In the genomic region with DNA sequence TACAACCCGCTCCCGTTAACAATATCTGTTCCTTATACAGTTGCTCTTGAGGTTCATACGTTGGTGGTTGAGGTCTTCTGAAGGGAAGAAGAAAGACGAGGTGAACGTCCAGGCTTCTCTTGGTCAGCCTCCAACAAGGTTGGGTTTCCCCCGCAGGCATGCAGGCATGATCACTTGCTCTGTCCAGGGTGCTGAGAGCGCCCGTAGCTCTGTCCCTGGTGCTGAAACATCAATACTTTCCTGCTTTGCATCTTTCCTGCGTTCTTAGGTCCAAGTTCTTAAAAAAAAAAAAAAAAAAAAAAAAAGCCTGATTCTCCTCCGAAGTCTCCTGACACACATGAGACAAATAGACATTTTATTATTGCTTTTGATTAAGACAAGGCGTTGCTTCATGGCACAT, we compare ENCODE assay signal across 9 mouse cellular contexts. TPM values are rescaled to one million over a fixed set of nuclear protein-coding genes. Genes with fewer than 3 reads are reported as not detected.
DNase-seq lines count a peak whose midpoint lies in the region; ATAC-seq and TF ChIP-seq lines count a peak whose summit lies in the region.
"Had no signal": no experiment of that assay in that cellular context is flagged by ENCODE, and none has a peak within 500 bp of the region (broad histone marks: within the 10 kb centered on the region; RNA-seq: fewer than 3 reads in every experiment).

No protein-coding gene starts in this region.

- no peaks in the 10 kb centered on the region; the same call in none of the 2 replicates for H3K4me1 ChIP-seq in spleen, adult 2 months (ENCODE audit: control insufficient read depth, insufficient read depth, insufficient read length)
- peaks cover 26% of the 10 kb centered on the region for H3K4me1 ChIP-seq in midbrain, embryonic 16.5 days (ENCODE audit: control insufficient read depth, insufficient read depth, low read length)

- no peak overlapping the region for H3K27ac ChIP-seq in spleen, adult 2 months (ENCODE audit: insufficient read depth, low read length)
- no peak overlapping the region for H3K27ac ChIP-seq in midbrain, embryonic 16.5 days (ENCODE audit: low read length)
- H3K27ac ChIP-seq: lung, embryonic 15.5 days had no signal

- peaks cover 19% of the 10 kb centered on the region for H3K27me3 ChIP-seq in spleen, adult 2 months (ENCODE audit: control insufficient read depth, insufficient read depth, low read length)
- H3K27me3 ChIP-seq in midbrain, embryonic 16.5 days (ENCODE audit: control insufficient read depth, insufficient read depth, low read depth, low read length) = peaks cover 17% of the 10 kb centered on the region

- H3K9ac ChIP-seq in midbrain, embryonic 16.5 days (ENCODE audit: low read depth, low read length) = no peak overlapping the region
- H3K9ac ChIP-seq: lung, embryonic 15.5 days had no signal

- no peaks in the 10 kb centered on the region for H3K9me3 ChIP-seq in midbrain, embryonic 16.5 days (replicated peaks; ENCODE audit: control insufficient read depth, low read length, poor library complexity, severe bottlenecking)
- H3K9me3 ChIP-seq: lung, embryonic 15.5 days had no signal

- no peak for TF ChIP-seq POLR2A in spleen, adult 2 months (IDR thresholded peaks at IDR 0.05; ENCODE audit: low read depth, low read length)

- no peak overlapping the region for H3K4me3 ChIP-seq in spleen, adult 2 months (ENCODE audit: extremely low read depth, insufficient read depth, insufficient read length)
- H3K4me3 ChIP-seq in midbrain, embryonic 16.5 days (ENCODE audit: low read depth, low read length) = no peak overlapping the region; the same call in 1 of the 2 replicates
- H3K4me3 ChIP-seq: lung, embryonic 15.5 days had no signal

- peak in 1 of 2 experiments; percentile 43 for DNase-seq in spleen, adult 2 months (ENCODE audit: low read depth in 1 of 2, low spot score in 2 of 2)
- DNase-seq in spleen, adult 12 weeks (ENCODE audit: low spot score) = no peak
- peak; percentile 72 for DNase-seq in adrenal gland, postnatal 25 days
- DNase-seq in gastrocnemius, postnatal 25 days = peak; percentile 31
- peak; percentile 65 to 88 for DNase-seq in kidney, postnatal 36 days
- peak; percentile 67 for DNase-seq in testis, postnatal 14 days (ENCODE audit: low spot score)
- no peak for DNase-seq in right cerebral cortex, adult 18-20 months

- ATAC-seq in midbrain, embryonic 16.5 days = no peak

- peak overlapping the region; percentile 63 for H3K4me2 ChIP-seq in midbrain, embryonic 16.5 days (ENCODE audit: low read length)
- H3K4me2 ChIP-seq: lung, embryonic 15.5 days had no signal

- 0 out of 2 replicates have a peak, but pooled peaks have one; percentile 16 for TF ChIP-seq CTCF in spleen, adult 2 months (IDR thresholded peaks at IDR 0.05; ENCODE audit: extremely low read depth, insufficient read depth, insufficient read length, insufficient replicate concordance)

- no peaks in the 10 kb centered on the region for H3K36me3 ChIP-seq in spleen, adult 2 months (ENCODE audit: control insufficient read depth, insufficient read depth, low read length)
- no peaks in the 10 kb centered on the region for H3K36me3 ChIP-seq in midbrain, embryonic 16.5 days (ENCODE audit: control insufficient read depth, insufficient read depth, low read length)
- H3K36me3 ChIP-seq: lung, embryonic 15.5 days had no signal

- WGBS in spleen, adult 2 months = 3% methylated on average over 11 of the region's 11 CpGs
- 5% methylated on average over 11 of the region's 11 CpGs for WGBS in midbrain, embryonic 16.5 days

RNA-seq across cellular contexts. Expression of a gene that starts 2.0 kb away (rescaled TPM):
- polyA plus RNA-seq in spleen, adult 2 months (2012; rRNA removed) = 0.11 and 0.42 TPM in 2 replicates
- total RNA-seq in adrenal gland, postnatal 25 days (2021) = not detected in 2 replicates
- under 1 TPM; 0.24 to 0.49 TPM for total RNA-seq in gastrocnemius, postnatal 25 days (2021)
- 0.37 and 0.44 TPM in 2 replicates for polyA plus RNA-seq in midbrain, embryonic 16.5 days (2015; fragmentation: Nextera tagmentation; extraction: Ambion mirVana)

RNA-seq across cellular contexts. Expression of a gene that starts 19.9 kb away (rescaled TPM):
- 13.0 and 14.1 TPM in 2 replicates for polyA plus RNA-seq in spleen, adult 2 months (2012; rRNA removed)
- total RNA-seq in adrenal gland, postnatal 25 days (2021) = 45.2 and 55.0 TPM in 2 replicates
- total RNA-seq in gastrocnemius, postnatal 25 days (2021) = 1 to 10 TPM; 9.5 TPM
- polyA plus RNA-seq in midbrain, embryonic 16.5 days (2015; fragmentation: Nextera tagmentation; extraction: Ambion mirVana) = 45.7 and 48.6 TPM in 2 replicates

RNA-seq across cellular contexts. Expression of a gene that starts 33.0 kb away (rescaled TPM):
- 3.6 and 3.8 TPM in 2 replicates for polyA plus RNA-seq in spleen, adult 2 months (2012; rRNA removed)
- total RNA-seq in adrenal gland, postnatal 25 days (2021) = not detected in 2 replicates
- not detected for total RNA-seq in gastrocnemius, postnatal 25 days (2021)
- not detected in 2 replicates for polyA plus RNA-seq in midbrain, embryonic 16.5 days (2015; fragmentation: Nextera tagmentation; extraction: Ambion mirVana)
- polyA plus RNA-seq: lung, embryonic 15.5 days had no signal

RNA-seq across cellular contexts. Expression of a gene that starts 40.0 kb away (rescaled TPM):
- polyA plus RNA-seq in spleen, adult 2 months (2012; rRNA removed) = 4.3 and 5.3 TPM in 2 replicates
- total RNA-seq in adrenal gland, postnatal 25 days (2021) = 0.15 TPM in 1 of 2 replicates, not detected in the other
- total RNA-seq in gastrocnemius, postnatal 25 days (2021) = not detected
- polyA plus RNA-seq in midbrain, embryonic 16.5 days (2015; fragmentation: Nextera tagmentation; extraction: Ambion mirVana) = 3.8 and 6.6 TPM in 2 replicates

RNA-seq across cellular contexts. Expression of a gene that starts 52.2 kb away (rescaled TPM):
- polyA plus RNA-seq in spleen, adult 2 months (2012; rRNA removed) = 11.9 and 19.0 TPM in 2 replicates
- 391 and 425 TPM in 2 replicates for total RNA-seq in adrenal gland, postnatal 25 days (2021)
- 10 to 100 TPM; 47.8 to 48.9 TPM for total RNA-seq in gastrocnemius, postnatal 25 days (2021)
- 937 and 974 TPM in 2 replicates for polyA plus RNA-seq in midbrain, embryonic 16.5 days (2015; fragmentation: Nextera tagmentation; extraction: Ambion mirVana)

Comparison
In these comparisons a context has a peak if more than half of its experiments do, and no peak if none do; other contexts are left out.
1. DNase-seq: peak in adrenal gland, postnatal 25 days (single experiment), gastrocnemius, postnatal 25 days (single experiment), kidney, postnatal 36 days (2 of 2) and testis, postnatal 14 days (single experiment); none in spleen, adult 12 weeks (single experiment) and right cerebral cortex, adult 18-20 months (single experiment).